Mouse (Mus musculus): ENCODE measurements around the gene Srgap2. TPM values are rescaled to one million over a fixed set of nuclear protein-coding genes. Genes with fewer than 3 reads are reported as not detected.

Gene Srgap2
- polyA plus RNA-seq, 1 experiment from 2014 or later, result 9.5 TPM

DNA sequence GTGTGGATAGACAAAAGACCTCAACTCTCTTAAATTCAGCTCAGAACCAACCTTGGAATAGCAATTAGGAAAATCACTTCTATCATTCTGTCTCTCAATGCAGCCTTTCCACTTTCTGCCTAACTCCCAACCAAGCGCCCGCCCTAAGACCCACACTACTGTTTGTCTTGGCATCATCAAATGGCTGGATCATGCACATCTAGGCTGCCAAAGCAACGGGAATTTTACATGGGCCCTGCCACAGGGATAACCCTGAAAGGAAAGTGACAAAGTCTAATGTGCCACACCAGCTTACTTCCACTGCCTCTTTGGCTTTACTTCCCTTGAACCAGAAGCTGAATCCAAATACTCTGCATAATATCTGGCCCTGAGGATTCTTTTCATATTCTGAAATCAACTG, 37.8 kb downstream of the Srgap2 start:
- WGBS, result 88% methylated on average over 3 of the region's 3 CpGs
- Histone ChIP-seq H3K4me3 (replicated peaks) (no peak overlapping the region), H3K4me2 (no peak overlapping the region), H3K36me3 (no peaks in the 10 kb centered on the region), H3K4me1 (peaks cover 16% of the 10 kb centered on the region; the same call in 1 of the 2 replicates), H3K27me3 (replicated peaks) (no peaks in the 10 kb centered on the region), H3K9ac (no peak overlapping the region), H3K9me3 (no peaks in the 10 kb centered on the region), H3K27ac (no peak overlapping the region)
- no peak for ATAC-seq (ENCODE audit: insufficient read depth, low FRiP score, low read depth)

DNA sequence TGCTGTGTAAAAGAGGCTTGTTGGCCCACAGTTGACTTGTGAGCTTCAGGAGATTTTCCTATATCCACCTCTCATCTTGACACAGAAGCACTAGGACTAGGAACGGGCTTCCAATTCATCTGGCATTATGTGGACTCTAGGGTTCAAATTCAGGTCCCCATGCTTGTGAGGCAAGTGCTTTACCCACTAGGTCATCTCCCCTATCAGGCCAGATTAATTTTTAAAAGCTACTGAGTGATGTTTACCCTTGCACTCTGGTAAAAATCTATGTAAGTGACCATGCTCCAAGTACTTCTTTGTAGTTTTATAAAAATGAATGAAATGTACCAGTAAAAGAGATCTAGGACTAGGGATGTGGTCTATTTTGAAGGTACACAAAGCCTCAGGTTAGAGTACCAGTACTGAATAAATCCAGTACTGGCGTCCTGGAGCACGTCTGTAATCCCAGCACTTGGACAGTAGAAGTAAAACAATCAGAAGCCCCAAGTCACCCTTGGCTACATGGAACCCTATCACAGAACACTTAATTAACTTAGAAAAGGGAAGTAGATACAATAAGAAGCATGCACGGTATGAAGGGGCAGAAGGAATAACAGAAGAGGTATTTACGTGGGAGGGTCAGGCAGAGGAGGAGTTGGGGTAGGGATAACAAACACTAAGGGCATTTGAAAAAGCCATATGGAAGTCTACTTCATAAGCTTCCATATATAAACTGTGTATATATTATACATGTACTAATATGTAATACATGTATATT, 40.9 kb downstream of the Srgap2 start:
- no peak overlapping the region for H3K9ac ChIP-seq
- no peak overlapping the region for H3K4me3 ChIP-seq (replicated peaks)
- no peaks in the 10 kb centered on the region for H3K36me3 ChIP-seq
- WGBS, result 59% methylated on average over 5 of the region's 5 CpGs
- peaks cover 4% of the 10 kb centered on the region; the same call in 1 of the 2 replicates for H3K4me1 ChIP-seq
- H3K27ac ChIP-seq, result no peak overlapping the region
- no peak overlapping the region for H3K4me2 ChIP-seq
- no peak for ATAC-seq (ENCODE audit: insufficient read depth, low FRiP score, low read depth)
- H3K9me3 ChIP-seq, result no peaks in the 10 kb centered on the region
- H3K27me3 ChIP-seq (replicated peaks), result no peaks in the 10 kb centered on the region

DNA sequence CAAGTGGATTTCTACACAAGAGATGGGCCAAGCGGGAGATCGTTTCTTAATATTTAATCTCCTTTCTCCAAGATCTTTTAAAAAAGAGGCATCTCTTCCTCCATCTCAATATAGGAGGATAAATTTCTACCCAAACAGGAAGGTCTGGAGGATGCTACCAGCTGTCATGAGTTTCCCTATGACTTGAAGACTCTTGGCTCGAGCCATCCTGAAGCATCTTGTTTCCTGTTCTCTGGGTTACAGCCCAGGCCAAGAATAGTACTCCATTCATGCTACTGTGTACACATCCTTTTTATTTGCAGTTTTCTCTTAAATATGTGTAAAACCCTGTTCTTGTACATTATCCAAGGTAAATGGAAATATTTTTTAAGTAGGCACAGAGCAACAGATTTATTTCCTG, 44.9 kb downstream of the Srgap2 start:
- Histone ChIP-seq H3K36me3 (no peaks in the 10 kb centered on the region), H3K27ac (no peak overlapping the region), H3K9me3 (peaks cover 2% of the 10 kb centered on the region; the same call in 1 of the 2 replicates), H3K27me3 (replicated peaks) (no peaks in the 10 kb centered on the region), H3K4me3 (replicated peaks) (no peak overlapping the region), H3K4me1 (peaks cover 3% of the 10 kb centered on the region; the same call in 1 of the 2 replicates), H3K9ac (no peak overlapping the region), H3K4me2 (no peak overlapping the region)
- ATAC-seq (ENCODE audit: insufficient read depth, low FRiP score, low read depth), result no peak
- WGBS, result 78% methylated on average over 3 of the region's 3 CpGs

DNA sequence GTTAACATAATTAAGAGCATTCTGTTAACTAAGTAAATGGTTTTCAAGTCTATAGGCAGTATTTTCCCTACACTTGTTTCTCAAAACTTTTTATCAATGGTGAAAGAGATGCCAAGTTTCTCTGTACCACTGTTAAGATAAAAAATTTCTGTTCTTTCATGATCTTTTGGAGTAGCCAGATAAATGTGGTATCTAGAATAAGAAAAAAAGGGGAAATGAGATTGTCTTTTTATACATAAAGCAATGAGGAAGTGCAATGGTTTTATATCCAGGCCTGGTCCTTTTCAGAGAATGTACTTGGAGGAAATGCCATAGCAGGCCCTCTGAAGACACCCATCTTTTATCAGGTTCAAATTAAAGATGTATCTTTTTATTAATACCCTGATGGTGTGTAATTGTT, 45.8 kb downstream of the Srgap2 start:
- no peak overlapping the region for H3K9ac ChIP-seq
- H3K4me1 ChIP-seq, result no peaks in the 10 kb centered on the region
- H3K4me2 ChIP-seq, result no peak overlapping the region
- no peak overlapping the region for H3K4me3 ChIP-seq (replicated peaks)
- no peaks in the 10 kb centered on the region for H3K27me3 ChIP-seq (replicated peaks)
- H3K27ac ChIP-seq, result no peak overlapping the region
- peaks cover 2% of the 10 kb centered on the region; the same call in 1 of the 2 replicates for H3K9me3 ChIP-seq
- no peaks in the 10 kb centered on the region for H3K36me3 ChIP-seq
- ATAC-seq (ENCODE audit: insufficient read depth, low FRiP score, low read depth), result no peak

DNA sequence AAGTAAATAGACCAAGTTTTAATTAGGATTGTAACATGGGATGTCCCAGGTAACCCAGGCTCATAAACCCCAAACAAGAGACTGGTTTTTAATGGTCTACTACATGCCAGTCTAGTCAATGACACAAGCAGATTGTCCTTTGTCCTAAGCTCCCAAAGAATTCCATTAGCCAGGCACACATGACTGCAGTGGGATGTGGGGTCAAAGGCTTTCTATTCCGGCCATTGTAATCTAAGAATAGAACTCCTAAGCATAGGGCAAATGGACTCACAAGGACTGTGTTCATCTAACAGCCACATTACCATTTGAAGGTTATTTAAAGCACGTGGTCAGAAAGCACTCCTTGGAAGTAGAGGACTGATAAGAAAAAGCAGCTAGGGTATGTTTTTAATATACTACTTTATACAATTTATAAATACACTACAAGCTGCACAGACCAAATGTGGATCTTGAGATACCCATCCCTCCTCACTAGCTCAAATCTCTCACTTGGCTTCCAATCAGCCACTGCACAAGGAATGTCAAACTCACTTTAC, 48.3 kb downstream of the Srgap2 start:
- WGBS, result 60% methylated on average over 2 of the region's 2 CpGs
- no peak overlapping the region for H3K9ac ChIP-seq
- H3K4me1 ChIP-seq, result no peaks in the 10 kb centered on the region
- H3K4me2 ChIP-seq, result no peak overlapping the region
- H3K27me3 ChIP-seq (replicated peaks), result no peaks in the 10 kb centered on the region
- ATAC-seq (ENCODE audit: insufficient read depth, low FRiP score, low read depth), result no peak
- peaks cover 2% of the 10 kb centered on the region; the same call in 1 of the 2 replicates for H3K9me3 ChIP-seq
- H3K27ac ChIP-seq, result no peak overlapping the region
- H3K4me3 ChIP-seq (replicated peaks), result no peak overlapping the region
- no peaks in the 10 kb centered on the region for H3K36me3 ChIP-seq

DNA sequence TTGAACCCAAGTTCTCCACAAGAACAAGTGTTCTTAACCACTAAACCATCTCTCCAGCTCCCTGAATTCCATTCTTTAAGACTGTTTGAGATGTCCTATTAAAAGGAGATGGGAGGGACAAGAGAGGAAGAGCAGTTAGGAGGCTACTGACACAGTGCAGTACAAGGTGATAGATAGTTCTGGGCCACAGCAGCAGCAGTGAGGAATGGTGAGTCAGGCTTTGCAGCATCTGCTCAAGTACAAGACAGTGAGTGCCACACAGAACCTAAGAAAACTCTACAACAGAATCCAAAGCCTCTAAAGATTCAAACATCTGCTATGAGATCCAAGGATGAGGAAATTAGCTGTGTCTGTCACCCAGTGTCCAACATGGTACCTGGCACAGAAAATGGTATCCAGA, 51.8 kb downstream of the Srgap2 start:
- ATAC-seq (ENCODE audit: insufficient read depth, low FRiP score, low read depth), result no peak
- Histone ChIP-seq H3K9ac (no peak overlapping the region), H3K4me1 (no peaks in the 10 kb centered on the region), H3K4me2 (no peak overlapping the region), H3K4me3 (replicated peaks) (no peak overlapping the region), H3K36me3 (no peaks in the 10 kb centered on the region), H3K27ac (no peak overlapping the region), H3K9me3 (peaks cover under 1% of the 10 kb centered on the region; the same call in 1 of the 2 replicates), H3K27me3 (replicated peaks) (no peaks in the 10 kb centered on the region)

DNA sequence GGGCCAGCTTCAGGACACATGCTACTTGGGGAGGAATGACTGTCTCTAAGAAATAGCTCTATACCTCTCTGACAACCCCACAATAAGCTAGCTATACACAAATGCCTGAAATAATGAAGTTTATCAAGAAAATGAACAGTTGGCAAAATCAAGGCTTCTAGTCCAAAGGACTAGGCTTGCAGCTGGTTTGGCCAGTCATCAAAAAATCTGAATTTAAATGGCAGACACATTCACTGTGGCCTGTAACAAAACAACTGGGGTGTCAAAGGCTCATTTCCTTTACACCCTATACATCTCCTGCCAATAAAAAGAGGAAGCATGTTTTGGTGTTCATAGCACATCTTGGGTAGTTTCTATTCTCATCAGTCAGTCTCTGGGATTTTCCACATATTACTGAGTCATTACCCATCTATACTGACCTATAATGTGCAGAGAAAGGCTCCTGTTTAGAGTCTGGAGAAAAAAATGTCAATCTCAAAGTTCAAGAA, 53.5 kb downstream of the Srgap2 start:
- Histone ChIP-seq H3K36me3 (no peaks in the 10 kb centered on the region), H3K27ac (no peak overlapping the region), H3K4me3 (replicated peaks) (no peak overlapping the region), H3K9ac (no peak overlapping the region), H3K9me3 (no peaks in the 10 kb centered on the region), H3K27me3 (replicated peaks) (no peaks in the 10 kb centered on the region), H3K4me1 (no peaks in the 10 kb centered on the region), H3K4me2 (no peak overlapping the region)
- ATAC-seq (ENCODE audit: insufficient read depth, low FRiP score, low read depth), result no peak

DNA sequence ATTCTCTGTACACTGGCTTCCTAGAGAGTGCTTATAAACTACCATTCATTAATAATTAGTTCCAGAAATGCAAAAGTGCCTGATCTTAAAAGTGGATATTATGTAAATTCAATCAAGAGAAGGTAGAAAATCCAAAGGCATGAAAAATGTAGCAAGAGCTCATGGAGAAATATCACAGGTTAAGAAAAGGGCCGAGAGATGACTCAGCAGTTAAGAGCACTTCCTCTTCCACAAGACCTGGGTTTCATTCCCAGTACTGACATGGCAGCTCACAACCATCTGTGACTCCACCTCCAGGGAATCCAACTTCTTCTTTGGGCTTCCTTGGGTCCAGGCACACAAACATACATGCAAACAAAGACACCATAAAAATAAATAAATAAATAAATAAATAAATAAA, 56.6 kb downstream of the Srgap2 start:
- H3K9me3 ChIP-seq, result no peaks in the 10 kb centered on the region
- no peaks in the 10 kb centered on the region for H3K36me3 ChIP-seq
- no peaks in the 10 kb centered on the region for H3K4me1 ChIP-seq
- no peak for ATAC-seq (ENCODE audit: insufficient read depth, low FRiP score, low read depth)
- H3K27me3 ChIP-seq (replicated peaks), result no peaks in the 10 kb centered on the region
- H3K4me2 ChIP-seq, result no peak overlapping the region
- WGBS, result 90% methylated on average over 1 of the region's 1 CpGs
- H3K4me3 ChIP-seq (replicated peaks), result no peak overlapping the region
- H3K9ac ChIP-seq, result no peak overlapping the region
- H3K27ac ChIP-seq, result no peak overlapping the region

DNA sequence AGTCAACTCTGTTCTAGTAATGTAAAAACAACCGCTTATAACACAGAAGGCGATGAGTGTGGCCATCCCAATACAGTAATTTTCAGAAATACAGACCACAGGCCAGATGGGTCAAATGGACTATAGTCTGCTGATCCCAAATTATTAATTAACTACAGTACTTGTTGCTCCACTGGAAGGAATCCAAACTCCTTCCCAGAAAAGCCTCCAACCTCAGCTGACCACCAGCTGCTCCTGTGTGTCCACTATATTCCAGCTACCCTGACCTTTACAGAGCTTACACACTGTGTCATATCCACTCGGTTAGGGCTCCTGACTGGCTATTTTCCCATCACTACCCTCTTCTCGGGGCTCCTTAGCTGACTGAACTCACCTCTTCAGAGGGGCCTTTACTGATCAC, 61.3 kb downstream of the Srgap2 start:
- no peaks in the 10 kb centered on the region for H3K36me3 ChIP-seq
- no peak overlapping the region for H3K9ac ChIP-seq
- H3K4me1 ChIP-seq, result no peaks in the 10 kb centered on the region
- no peak overlapping the region for H3K27ac ChIP-seq
- H3K9me3 ChIP-seq, result no peaks in the 10 kb centered on the region
- WGBS, result 84% methylated on average over 4 of the region's 4 CpGs
- no peak overlapping the region for H3K4me2 ChIP-seq
- no peak for ATAC-seq (ENCODE audit: insufficient read depth, low FRiP score, low read depth)
- H3K27me3 ChIP-seq (replicated peaks), result no peaks in the 10 kb centered on the region
- H3K4me3 ChIP-seq (replicated peaks), result no peak overlapping the region

DNA sequence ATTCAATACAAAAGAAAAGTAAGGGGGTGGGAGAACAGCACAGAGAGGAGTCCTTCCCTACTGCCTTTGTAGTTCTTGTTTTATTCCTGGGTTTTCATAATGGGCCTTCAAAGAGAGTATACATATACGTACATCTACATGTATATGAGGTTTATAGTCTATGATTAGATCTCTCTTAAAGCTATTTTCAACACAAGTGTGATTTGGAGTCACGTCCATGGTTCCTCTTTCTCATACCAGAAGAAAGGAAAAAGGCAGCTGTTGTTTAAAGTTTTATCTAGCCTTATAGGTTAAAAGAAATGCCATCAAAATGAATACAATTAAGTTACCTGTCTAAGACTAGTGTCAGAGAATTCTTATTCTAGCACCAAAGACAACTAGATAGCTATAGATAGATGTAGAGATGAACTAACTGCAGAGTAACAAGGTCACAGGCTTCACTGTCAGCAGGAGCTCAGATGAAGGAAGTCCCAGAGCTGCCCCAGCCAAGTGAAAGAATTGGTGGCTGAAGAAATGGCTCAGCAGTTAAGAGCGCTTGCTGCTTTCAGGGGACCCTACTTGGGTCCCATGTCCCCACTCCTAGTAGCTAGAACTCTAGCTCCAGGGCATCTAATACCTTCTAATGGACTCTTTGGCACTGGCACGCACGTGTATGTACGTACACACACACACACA, 63.1 kb downstream of the Srgap2 start:
- WGBS, result 89% methylated on average over 6 of the region's 6 CpGs
- Histone ChIP-seq H3K4me3 (replicated peaks) (no peak overlapping the region), H3K27me3 (replicated peaks) (no peaks in the 10 kb centered on the region), H3K4me1 (no peaks in the 10 kb centered on the region), H3K4me2 (no peak overlapping the region), H3K36me3 (no peaks in the 10 kb centered on the region), H3K9me3 (no peaks in the 10 kb centered on the region), H3K9ac (no peak overlapping the region), H3K27ac (no peak overlapping the region)
- no peak for ATAC-seq (ENCODE audit: insufficient read depth, low FRiP score, low read depth)

DNA sequence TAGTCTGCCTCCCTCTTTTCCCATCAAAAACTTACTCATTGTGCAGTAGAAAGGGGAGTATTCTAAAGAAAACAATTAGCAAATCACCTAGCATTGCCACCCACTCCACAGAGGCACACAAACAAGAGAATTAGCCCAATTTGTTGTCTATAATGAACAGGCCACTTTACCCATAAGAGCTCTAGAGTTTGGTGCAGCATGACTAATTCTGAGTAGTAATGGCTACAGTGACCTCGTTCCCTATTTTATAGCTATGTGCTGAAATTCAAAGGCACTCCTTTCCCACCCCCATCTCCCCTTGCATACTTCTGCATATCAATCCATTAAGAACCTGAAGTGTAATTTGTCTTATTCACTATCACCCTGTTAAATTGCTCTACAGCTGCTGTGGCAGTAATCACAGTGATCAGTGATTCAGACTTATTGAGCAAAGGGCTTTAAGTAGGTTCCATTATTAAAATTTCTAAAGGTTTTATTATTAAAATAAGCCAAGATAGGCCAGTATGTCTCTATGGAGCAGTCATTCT, 64.5 kb downstream of the Srgap2 start:
- Histone ChIP-seq H3K4me1 (no peaks in the 10 kb centered on the region), H3K27me3 (replicated peaks) (no peaks in the 10 kb centered on the region), H3K4me2 (no peak overlapping the region), H3K9ac (no peak overlapping the region), H3K9me3 (no peaks in the 10 kb centered on the region), H3K36me3 (no peaks in the 10 kb centered on the region), H3K4me3 (replicated peaks) (no peak overlapping the region), H3K27ac (no peak overlapping the region)
- no peak for ATAC-seq (ENCODE audit: insufficient read depth, low FRiP score, low read depth)
- 82% methylated on average over 1 of the region's 1 CpGs for WGBS

DNA sequence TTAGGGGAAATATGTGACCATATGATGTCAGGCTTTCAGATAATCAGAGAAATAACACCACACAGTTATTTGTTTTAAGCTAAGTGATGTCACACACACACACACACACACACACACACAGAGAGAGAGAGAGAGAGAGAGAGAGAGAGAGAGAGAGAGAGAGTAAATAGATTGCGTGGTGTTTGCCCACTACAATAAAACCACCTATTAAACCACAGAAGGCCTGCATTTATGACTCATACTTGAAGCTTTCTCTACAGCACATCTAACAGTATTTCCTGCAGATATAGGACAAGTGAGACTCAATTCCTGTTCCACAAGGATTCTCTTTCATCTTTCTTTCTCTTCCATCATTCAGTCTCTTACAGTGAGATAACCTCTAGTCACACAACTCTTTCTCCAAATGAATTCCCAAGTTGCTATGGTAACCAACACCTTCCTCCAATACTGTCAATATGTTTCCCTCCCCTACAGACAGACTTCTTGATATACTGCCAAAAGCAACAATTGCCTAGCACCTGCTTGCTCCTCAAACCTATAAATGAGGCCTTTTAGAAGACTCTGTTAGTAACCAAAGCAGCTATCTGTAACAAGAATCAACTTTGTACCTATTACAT, 66.1 kb downstream of the Srgap2 start:
- Histone ChIP-seq H3K27ac (no peak overlapping the region), H3K4me1 (no peaks in the 10 kb centered on the region), H3K4me2 (no peak overlapping the region), H3K9me3 (no peaks in the 10 kb centered on the region), H3K36me3 (no peaks in the 10 kb centered on the region), H3K9ac (no peak overlapping the region), H3K4me3 (replicated peaks) (no peak overlapping the region), H3K27me3 (replicated peaks) (no peaks in the 10 kb centered on the region)
- no peak for ATAC-seq (ENCODE audit: insufficient read depth, low FRiP score, low read depth)
- 37% methylated on average over 1 of the region's 1 CpGs for WGBS

All from stomach, embryonic 15.5 days (tissue).